Mouse (Mus musculus) right cerebral cortex, postnatal 14 days (tissue): ENCODE measurements at regions not wholly inside any gene's neighbourhood (a gene's known extent, or its start where the extent isn't known, plus 50 kb on each side); places are given as distances from the start of the nearest gene placed in this dataset.

Source experiments
- DNase-seq: peaks from one replicate; pipeline ENCODE4 v3.0.0; 2022

DNA sequence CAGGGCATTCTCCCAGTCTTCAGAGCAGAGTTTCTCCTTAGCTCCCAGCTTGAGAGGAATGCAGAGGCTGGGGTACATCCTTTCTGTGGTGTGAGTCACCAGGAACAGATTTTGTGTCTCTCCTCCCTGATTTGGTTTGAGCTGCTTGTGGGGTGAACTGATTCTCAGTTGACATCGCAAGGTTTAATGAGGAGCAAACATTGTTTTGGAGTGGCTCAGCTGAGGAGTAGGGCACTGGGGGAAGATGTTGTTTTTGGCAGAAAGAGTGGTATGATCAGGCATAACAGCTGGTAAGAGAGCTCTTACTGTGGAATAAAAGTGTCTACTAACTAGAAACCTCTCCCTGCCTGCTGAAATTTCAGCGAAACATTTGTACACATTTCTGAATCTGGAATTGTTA, 519.4 kb upstream of the Fam241a start:
- DNase-seq = no peak

- no peak for DNase-seq
These were observed 517.4 kb upstream of the Fam241a start for GRCm38 (mm10) chr3:128413481-128413880.

- no peak for DNase-seq
These were observed 516.0 kb upstream of the Fam241a start for GRCm38 (mm10) chr3:128412157-128412556.

DNA sequence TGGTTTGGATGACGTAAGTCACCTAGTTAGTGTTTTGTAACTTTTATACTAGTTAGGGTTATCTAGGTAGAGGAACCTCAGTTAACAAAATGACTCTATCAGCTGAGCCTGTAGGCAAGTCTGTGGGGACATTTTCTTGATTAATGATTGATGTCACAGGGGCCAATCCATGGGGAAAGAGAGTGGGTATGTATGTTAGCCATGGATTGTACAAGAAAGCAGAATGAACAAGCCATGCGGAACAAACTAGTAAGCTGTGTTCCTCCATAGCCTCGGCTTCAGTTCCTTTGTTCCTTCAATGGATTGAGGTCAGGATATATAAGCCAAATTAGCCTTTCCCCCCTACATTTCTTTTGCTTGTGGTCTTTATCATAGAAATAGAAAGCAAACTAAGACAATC, 498.7 kb upstream of the Fam241a start:
- DNase-seq = no peak

GRCm38 (mm10) chr3:128380579-128380978, 484.5 kb upstream of the Fam241a start:
- no peak for DNase-seq

GRCm38 (mm10) chr3:128369521-128370127, 473.5 kb upstream of the Fam241a start:
- DNase-seq = no peak

DNA sequence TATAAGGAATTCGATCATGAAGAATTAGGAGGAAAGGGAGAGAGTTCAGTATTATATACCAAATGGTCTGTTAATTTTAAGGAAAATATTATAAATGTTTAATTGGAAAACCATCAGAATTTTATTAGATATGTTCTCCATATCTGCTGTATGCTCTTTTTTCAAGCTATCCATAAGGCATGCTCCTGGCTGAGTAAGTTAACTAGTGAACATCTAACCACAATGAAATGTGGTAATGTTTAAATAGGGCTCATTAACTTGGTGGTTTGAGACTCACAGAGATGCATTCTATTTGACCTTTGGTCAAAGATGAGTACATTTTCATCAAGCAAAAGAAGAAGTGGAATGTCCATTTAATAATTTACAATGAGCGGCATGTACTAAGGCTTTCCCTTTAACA, 466.2 kb upstream of the Fam241a start:
- no peak for DNase-seq

GRCm38 (mm10) chr3:128349123-128349522, 453.0 kb upstream of the Fam241a start:
- DNase-seq = peak; percentile 17

DNA sequence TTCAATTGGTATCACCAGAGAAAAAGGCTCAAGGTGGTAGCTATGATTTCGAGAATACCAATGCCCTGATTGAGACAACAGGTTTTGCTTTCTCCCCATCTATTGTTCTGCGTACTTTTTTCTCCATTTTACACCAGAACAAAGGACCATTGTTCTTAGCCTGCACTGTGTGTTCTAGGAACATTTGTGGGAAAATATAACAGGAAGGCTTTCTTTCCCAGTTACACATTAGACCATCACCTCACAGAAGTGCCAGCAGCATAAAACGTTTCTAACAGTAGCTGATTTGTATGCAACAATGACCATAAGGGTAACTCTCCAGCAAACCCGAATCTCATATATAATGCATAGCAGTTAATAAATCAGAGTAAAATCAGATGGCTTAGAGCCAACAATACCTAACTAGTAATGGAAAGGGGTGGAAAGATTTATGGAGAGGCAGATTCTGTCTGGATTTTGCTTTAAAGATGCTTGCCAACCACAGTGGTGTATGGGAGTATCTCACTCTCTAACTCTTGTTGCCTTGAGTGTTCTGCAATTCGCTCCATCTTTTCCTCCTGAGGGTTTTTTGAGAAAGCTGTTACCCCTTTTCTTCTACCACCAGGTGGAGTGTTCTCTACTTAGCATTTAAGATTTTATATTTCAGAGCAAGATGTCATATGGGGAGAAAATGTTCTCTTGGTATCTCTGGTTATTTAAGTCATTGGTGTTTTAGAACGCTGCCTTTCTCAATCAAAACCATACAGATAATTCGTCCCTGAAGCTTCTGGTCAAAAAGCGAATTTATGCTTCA, 451.9 kb upstream of the Fam241a start:
- DNase-seq = no peak

- DNase-seq = no peak
These were observed 441.4 kb upstream of the Fam241a start for GRCm38 (mm10) chr3:128337508-128337907.

DNA sequence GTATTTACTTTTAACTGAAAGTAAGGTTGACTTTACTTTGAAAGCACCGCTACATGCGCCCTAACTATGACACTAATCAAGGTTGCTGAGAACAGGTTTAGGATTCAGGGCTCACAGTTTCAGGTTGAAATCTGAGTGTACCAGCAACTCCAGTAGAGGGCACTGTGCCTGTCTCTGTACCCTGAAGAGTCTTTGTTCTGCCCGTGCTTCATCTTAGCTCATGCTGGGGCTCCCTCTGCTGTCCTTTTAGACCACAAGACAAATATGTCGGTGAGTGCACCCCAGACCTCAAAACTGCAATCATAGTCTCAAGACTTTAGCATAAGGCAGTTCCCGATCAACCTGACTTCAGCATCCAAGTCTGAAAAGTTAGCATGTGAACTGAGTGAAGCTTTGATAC, 440.9 kb upstream of the Fam241a start:
- DNase-seq = peak; percentile 70

GRCm38 (mm10) chr3:128327677-128328076, 431.6 kb upstream of the Fam241a start:
- DNase-seq = no peak

DNA sequence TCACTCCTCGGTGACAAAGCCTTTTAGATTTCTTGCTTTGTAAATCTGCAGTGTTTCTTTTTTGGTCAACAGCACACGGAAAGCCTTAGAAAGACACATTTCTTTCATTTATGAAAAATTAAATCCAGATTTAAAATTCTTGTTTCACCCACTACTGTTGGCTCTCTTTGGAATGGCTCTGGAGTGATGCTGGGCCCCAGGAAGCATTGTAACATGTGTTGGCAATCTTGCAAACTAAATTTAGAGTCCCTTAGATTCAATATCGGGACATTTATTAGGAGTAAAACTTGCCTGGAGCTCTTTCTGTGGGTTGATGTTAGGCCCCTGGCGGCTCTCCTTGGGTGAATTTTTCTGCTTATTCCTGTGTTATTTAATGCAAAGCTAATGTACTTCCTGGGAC, 405.2 kb upstream of the Fam241a start:
- DNase-seq = no peak

- DNase-seq = no peak
These were observed 402.0 kb upstream of the Fam241a start for GRCm38 (mm10) chr3:128298110-128298509.

GRCm38 (mm10) chr3:128287846-128288245, 391.7 kb upstream of the Fam241a start:
- DNase-seq = no peak

DNA sequence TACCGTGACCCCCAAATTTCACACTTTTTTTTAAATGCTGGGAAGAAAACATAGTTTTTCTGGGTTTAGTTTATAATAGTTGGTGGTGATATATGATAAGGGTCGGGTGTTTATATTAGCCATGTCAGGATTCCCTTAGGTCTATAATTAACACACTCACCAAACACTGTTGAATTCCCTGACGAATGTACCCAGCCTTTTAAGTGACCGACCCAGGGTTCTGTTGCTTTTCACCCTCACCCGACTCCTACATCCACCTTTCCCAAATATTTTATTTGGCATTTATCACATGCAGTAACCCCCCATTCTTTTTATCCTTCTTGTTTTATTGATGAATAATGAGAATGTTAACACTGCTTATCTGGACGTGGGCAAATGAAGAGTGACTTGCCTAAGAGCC, 389.1 kb upstream of the Fam241a start:
- DNase-seq = no peak

DNA sequence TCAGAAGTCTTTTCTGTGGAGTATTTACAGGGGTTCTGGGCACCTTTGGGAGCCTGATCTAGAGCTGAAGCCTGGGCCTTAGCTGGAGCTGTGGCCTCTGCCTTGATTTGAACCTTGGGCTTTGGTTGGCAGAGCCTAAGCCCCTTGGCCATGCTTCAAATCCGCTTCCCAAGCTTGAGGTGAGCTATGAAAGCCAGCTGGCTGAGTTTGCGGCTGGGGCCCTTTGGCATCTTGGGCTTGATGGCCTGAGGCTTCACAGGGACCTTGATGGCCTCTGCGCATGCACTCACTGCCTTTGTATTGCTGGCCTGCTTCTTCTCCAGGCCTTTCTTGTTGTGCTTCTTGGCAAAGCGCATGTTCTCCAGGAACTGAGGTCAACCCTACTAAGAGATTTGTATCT, 384.5 kb upstream of the Fam241a start:
- DNase-seq = no peak

DNA sequence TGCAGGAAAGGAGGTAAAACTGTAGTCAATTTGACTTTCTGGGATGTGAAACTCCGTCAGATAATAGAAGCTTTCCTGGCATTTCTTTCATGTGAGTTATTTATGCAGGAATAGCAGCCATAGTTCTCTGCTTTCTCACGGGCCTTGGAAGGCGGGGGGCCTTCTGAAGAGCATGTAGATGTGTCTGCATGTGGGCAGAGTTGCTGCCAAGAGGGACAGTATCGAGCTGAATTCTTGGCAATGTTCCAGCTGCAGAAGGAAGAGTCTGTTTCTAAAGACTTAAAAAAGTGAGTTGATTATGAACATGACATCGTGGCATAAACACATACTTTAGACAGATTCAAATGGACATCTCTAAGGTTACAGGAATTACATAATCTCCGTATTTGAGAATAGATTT, 374.5 kb upstream of the Fam241a start:
- peak; percentile 5 for DNase-seq

DNA sequence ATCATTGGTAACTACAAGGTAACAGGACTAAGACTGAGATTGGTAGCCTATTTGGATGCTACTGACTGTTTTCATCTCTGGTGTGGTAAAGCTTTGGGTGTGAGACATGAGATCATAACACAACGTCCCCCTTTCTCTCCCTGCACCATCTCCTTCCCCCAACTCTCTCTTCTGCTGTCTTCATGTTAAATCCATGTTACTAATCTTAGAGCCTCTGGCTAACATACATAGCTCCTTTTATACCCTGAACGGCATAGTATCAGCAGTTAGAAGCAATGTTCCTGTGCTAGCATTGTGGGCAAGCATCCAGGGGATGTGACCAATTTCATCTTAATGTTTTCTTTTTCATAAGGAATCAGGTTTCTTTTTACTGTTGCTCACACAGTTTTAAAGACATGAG, 365.1 kb upstream of the Fam241a start:
- no peak for DNase-seq

DNA sequence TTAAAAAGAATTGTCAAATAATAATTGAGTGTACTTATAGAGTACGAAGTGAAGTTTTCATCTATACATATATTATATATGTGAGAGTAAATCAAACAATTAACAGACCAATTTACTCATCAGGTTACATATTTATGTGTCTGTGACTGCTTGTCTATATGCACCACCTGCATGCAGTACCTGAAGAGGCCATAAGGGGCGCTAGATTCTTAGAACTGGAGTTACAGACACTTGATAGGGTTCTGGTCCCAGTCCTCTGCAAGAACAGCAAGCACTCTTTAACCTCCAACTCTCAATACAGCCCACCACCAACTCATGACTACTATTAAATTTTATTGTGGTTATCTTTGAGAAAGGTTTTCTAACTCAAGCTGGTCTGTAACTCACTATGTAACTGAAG, 351.7 kb upstream of the Fam241a start:
- DNase-seq = peak; percentile 5

DNA sequence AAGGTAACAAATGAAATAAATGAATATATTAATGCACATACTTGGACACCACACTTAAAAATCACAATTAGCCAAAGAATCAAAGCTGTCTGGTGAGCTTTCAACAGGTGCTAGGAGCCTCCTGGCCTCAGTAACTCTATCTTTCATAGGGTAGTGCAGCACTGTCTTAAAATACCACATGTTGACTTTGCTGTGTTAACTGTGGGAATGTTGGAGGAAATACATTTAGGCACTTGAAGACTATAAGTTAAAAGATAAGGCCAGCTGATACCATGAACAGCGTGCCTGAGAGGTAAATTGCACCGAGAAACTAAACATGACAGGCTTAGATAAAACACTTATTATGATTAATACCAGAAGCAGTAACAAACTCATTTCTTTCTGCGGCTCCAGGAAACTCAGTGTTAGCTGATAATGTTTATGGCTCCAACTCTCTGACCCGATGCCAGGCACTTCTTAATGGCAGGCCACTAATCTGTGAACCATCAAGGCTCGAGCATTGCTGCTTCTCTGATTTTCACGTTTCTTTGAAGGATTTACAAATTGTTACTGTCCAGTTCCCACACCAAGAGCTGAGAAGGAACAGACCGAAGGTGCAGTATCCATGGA, 343.8 kb upstream of the Fam241a start:
- no peak for DNase-seq

GRCm38 (mm10) chr3:128230390-128230789, 334.3 kb upstream of the Fam241a start:
- no peak for DNase-seq

DNA sequence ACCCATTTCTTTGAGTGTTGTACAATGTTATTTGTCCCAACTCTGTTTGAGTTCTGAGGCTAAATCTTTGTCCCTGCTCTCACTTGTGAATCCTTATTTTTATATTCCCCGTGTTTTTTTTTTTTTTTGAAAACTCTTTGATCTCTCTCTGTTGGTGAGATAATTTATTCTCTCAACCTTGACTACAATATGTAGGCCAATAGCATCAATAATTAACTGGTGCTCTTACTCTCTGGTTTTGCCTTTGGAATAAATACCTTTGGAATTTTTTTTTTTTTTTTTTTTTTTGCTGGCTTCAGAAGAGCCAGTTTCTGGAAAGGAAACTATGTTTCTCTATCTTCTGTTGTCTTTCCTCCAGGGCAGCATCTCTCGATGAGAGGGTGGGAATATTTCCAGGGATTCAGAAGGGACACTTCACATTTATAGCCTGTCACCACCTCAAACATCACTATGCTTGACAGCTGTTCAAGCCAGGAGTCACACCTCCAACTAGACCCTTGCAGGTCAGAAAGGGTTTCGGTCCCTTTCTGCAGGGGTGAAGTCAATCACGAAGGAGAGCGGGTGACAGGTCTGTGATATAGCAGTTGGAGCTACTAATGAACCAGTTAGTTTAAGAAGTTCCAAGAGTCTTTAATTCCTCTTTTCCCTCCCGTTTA, 330.9 kb upstream of the Fam241a start:
- no peak for DNase-seq

DNA sequence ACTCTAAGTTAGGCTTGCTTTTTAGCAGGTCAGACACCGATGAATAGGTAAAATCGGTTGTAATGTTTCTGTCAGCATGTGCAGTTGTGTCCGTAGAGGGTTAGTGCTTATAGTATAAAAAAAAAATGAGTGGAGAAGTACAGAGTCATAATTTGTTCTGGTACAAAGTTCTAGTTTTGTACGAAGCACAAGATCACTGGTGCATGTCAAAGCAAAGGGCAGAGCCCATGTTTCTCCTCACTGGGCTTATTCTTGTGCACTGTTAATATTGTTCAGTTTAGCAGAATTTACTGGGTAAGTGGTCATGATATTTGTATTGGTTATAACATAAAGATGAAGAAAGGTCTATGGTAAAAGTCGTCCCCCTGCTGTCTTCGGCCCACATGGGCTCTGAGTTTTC, 330.4 kb upstream of the Fam241a start:
- no peak for DNase-seq
